Mouse (Mus musculus): Measurements from ENCODE around the gene Mucl3. TPM values are rescaled to one million over a fixed set of nuclear protein-coding genes. Genes with fewer than 3 reads are reported as not detected.

Mucl3 gene
- not detected for total RNA-seq (2021)

DNA sequence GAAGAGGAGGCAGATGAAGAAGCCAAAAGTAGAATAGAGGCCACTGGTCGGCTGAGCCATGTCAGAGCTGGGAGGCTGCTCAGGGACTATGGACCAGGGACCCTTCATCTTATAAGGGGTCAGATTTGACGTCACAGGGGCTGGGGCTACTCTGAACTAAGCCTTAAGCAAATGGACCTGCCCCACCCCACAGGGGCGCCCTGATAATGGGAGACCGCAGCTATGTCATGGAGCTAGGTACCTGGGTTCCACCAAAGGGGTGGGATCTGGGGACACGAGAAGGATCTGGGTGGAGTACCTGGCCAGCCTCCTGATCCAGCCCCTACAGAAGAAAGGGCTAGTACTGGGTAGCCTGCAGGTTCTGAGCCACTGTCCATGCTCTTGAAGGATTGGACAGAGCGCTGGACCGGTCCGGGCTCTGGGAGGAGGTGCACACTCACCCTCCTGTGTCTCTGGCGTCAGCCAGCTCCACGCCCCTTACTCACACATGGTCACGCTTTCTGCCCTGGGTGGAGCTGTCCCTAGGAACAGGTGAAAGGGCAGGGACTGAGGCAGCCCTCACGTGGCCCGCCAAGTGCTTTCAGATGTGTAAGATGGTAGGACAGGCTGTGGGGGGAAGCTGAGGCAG, at the start of gene Mucl3:
Gene Mucl3 (minus strand): TSS at position 87 of the 628 bp plus-strand sequence.
- intact Hi-C loops (cut with DNase I): no loop called here
- no peak for DNase-seq

DNA sequence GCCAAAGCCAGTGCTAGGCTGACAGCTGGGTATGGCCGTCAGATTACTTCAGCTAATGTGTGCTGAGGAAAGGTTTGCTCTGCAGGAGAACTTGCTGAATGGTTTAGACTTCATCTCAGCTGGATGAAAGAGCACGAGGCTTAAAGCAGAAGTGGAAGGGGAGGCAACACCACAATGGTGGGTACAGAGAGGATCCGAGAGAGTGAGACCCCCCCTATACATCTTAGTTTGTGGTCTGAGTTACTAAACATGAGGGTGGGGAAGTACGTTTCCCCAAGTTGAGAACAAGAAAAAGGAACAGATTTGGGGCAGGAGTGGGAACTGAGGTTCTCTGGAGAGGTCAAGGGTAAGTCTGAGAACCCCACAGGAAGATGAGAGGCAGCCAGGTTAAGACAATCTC, 48.9 kb upstream of the Mucl3 start:
- intact Hi-C loops (cut with DNase I): no loop called here

DNA sequence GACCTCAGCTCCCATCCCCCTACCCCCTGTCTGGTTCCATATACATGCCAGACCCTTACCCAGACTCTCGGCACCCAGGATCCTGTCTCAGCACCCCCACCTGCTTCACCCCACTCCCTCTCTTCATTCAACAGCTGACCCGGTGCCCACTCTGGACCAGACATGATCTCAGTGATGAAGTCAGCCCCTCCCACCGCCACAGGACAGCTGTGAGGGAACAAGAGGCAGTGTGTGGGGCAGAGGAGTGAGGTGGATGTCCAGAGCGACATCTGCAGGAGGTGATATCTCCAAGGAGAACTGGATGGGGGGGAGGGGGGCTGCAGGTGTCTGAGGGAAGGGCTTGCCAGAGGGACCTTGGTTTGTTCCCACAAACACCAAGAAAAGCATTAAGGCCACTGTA, 48.3 kb upstream of the Mucl3 start:
- intact Hi-C loops (cut with DNase I): no loop called here
- DNase-seq: no peak

More for the DNA sequence above, 48.9 kb upstream of the Mucl3 start:
- no peak for DNase-seq

DNA sequence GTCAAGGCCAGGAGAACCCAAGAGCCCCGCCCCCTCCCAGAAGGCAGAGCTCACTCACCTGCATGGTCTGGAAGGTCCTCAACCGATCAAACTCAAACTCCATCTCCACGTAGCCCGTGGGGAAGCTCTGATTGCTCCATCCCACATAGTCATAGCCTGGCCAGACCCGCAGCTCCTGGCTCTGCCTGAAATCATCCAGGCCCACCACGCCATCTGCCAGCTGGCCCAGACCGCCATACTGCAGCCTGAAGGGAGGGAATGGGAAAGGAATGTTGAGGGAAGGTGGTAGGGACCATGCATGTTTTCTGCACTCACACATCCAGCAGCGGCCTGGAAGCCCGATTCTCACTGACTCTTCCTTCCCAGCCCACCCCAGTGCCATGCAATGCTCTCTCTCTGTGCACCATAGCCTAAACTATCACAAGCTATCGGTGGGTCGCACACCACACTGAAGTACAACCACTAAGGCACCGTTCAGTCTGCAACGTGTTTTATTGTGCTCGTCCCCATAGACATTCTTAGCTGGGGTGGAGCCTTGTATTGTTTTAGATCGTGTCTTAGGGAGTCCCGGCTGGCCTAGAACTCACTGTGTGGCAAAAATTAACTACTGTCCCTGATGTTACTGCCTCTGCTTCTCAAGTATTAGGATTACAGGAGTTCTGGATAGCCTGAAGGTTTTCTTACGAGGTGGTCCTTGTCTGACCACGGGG, 46.6 kb upstream of the Mucl3 start:
- no peak for DNase-seq
- intact Hi-C loops (cut with DNase I): no loop called here

DNA sequence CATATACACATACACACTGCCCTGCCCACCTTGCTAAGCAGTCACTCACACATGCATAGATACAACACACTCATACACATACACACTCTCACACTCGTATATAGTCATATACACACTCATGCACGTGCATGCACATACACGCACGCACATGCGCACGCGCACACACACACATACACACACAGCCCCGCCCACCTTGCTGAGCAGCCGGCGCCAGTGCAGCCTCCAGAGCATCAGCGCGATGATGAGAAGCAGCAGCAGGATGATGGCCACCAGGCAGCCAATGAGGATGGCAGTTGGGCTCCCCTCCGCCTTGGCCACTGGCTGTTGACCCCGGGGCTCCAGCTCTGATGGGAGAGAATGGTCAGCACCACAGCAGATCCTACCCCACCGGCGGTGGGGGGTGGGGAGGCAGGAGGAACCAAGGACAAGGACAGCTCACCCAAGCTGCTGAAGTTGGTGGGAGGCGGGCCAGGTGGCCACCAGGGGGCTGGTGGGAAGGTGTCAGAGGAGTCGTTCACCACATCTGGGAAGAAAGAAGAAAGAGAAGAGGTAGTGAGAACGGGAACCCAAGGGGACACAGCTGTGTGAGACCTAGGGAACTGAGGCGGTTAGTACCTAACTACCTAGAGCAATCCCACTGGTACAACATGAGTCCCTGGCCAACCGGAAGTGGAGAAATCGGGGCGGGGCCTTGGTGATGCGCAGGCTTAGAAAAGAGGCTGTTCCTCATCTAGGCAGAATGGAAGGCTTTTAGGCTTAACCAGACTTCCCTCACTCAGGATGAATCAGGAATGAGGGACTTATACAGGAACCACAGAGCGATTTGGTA, 45.1 kb upstream of the Mucl3 start:
- intact Hi-C loops (cut with DNase I): no loop called here
- no peak for DNase-seq

DNA sequence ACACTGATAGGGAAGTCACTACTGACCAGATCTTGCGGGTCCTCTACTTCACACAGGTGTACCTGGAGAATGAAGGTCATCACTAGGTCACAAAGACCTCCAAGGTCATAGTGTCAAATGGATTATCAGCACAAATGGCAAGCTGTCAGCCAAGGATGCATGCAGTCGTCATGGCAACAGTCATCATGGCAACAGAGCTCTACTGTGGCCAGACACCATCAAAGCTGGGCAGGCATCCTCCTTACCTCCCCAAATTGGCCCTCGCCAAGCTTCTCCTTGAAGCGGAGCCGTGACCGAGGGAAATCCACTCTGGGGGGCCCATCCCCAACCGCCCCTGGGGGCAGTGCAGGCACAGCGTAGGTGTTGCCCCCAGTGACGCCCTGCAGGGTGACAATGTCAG, 41.6 kb upstream of the Mucl3 start:
- DNase-seq: peak; percentile 43
- intact Hi-C loops (cut with DNase I): no loop called here

DNA sequence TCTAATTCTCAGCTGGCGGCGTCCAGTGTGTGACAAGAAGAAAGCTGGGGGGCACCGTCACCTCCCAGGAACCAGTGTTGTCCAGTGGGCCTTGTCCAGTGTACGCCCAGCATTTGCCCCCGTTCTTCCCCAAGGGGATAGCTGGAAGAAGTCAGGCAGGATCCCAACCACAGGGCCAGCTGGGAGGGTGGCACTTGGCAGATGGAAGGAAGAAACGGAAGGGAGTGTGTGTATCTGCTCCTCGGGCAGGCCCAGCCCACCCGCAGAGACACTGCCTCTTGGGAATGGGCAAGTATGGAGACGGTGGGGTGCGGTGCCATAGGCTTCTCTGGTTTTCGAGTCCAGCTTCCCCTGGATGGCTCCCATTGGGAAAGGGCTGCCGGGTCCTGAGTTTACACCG, 38.5 kb upstream of the Mucl3 start:
- no peak for DNase-seq
- intact Hi-C loops (cut with DNase I): no loop called here

DNA sequence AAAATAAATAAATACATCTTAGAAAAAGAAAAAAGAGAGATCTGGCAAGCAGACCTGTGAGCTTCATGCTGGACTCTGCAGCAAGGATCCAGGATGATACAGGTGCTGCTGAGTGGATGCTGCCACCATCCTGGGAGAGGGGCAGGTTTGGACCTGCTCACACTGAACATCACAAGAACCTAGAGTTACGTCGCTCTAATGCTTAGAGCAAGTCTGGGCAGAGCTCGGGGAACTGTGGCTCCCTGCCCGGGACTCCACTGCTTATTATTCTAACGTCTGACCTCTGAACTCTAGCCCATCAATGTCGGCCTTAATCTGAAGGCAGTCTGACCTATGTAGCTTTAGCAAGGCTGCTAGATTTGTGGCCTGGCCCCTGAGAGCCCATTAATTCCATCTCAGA, 37.1 kb upstream of the Mucl3 start:
- DNase-seq: no peak
- intact Hi-C loops (cut with DNase I): no loop called here

DNA sequence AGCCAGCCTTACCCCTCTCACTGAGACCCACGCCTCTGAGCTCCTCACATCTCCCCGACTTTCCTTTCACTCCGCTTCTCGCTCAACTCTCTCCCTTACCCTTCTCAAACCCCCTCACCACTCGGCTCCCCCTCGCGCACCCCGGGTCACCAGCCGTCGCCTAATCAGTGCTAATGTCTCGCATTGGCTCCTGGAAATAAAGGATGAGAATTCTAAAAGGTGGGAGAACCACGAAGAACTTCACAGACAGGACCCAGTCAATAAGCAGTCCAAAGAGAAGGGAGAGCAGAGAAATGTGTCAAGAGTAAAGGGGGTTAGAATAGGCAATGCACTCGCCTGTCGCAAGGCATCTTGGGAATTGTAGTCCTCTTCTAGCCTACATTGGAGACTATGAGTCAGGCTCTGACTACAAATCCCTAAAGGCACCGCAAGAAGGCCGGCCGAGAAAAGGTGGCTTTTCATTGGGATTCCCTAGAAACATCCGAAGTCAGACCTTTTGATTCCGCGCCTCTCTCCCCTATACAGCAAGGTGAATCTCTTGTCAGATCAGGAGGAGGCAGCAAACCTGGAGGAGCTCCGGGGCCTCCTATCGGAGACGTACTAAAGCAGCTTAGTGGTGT, 30.0 kb upstream of the Mucl3 start, which contains the start of gene Gtf2h4:
Gene Gtf2h4 (minus strand): TSS at position 324 of the 620 bp plus-strand sequence.
- peak; percentile 88 for DNase-seq
- intact Hi-C loops (cut with DNase I): no loop called here

DNA sequence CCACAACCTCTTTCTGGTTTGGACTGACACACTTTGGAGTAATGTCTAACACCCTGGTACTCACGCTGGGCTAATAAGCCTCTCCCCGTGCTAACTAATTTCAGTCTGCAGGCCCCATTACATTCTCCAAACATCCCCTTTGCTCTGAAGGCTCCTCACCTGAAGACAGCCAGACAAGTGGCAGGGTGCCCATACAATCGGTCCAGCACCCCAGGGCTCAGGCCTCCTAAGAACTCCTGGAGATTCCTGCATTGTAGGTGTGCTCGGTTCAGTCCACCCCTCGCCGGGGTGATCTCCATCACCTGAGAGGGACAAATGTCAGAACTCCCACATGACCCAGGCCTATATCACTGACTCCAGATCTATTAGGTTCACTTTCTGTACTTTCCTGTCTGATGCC, 29.0 kb upstream of the Mucl3 start:
- no peak for DNase-seq
- intact Hi-C loops (cut with DNase I): no loop called here

DNA sequence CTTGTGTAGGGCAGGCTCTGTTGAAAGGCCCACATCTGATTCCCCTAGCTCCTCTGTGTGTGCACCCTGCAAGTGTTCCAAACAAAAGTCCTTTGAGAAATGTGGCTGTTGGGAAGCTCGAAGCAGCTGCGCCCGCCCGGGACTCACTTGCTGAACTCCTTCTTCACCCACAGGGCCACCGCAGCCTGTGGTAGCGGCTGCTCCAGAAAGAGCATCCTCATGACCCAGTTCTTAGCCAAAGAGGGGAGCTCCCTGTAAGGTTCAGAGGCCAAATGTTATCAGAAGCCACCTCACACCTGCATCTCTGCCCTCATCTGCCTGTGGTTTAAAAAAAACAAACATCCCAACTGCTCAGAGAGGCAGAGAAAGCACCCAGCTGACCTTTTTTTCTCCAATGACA, 28.4 kb upstream of the Mucl3 start:
- intact Hi-C loops (cut with DNase I): no loop called here

DNA sequence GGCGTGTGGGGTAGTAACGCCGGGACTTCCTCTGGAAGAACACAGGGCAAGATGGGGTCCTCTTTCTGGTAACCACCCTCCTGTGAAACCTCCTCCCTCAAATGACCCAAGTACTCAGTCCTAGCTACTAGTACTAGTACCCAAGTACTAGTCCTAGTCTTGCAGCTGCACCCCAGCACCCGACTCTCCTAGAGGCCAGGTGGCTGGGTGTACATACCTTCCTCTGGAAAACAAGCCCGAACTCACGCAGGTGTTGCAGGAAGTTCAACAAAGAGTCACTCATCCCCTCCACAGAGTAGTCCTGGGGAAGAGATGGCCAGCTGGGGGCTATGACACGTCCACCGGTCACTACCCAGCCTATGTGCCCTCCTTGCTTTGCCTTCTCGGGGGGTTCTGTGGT, 26.2 kb upstream of the Mucl3 start:
- intact Hi-C loops (cut with DNase I): no loop called here
- DNase-seq: no peak

More for the DNA sequence above, 28.4 kb upstream of the Mucl3 start:
- no peak for DNase-seq

DNA sequence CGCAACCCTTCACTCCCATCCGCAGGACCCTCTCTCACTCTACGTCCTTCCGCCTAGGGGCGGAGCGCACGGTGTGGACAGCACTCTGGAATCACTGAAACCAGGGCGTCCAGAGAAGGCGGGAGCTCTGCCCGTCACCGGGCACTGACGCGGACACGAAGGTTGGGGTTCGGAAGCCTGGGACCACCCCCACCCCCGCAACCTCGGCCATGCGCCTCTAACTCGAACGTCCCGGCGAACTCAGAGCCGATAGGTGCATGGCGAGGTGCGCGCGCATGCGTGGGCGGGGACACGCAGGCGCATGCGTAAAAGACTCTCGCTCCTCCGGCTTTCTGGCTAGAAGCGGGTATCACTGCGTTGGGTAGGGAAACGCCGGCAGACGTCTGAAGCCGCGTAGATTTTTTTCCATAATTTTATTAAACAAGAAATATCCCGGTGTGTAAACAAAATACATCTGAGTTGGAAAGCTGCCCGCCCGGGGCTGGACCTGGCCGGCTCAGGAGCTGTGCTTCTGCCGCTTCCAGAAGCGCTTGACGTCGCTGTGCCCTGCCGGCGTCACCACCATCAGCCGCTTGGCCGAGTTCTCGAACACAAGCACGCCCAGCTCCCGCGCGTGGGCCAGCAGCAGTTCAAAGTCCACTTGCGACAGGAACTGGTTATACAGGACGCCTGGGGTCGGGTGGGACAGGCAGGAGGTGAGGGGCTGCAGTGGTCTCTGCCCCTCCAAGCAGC, 24.0 kb upstream of the Mucl3 start, which contains the start of gene Vars2:
Gene Vars2 (minus strand): TSS at position 259 of the 732 bp plus-strand sequence.
- intact Hi-C loops (cut with DNase I): no loop called here
- peak; percentile 98 for DNase-seq

DNA sequence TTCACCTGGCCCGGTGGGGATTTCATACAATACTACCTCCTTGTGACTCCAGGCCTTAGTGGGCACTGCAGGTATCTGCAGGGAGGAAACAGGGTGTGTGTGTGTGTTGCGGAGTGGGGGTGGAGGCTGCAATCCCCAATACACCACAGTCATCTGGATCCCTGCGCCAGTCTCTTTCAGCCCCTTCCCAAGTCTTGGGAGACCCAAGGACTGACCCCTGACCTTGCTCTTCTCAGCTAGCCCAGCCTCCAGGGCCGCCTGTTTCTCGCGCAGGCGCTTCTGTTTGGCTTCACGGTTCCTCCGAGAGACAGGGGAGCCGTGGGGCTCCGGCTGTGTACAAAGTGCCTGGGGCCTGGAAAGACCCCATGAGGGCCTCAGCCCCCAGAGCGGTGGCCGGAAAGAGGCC, 23.4 kb upstream of the Mucl3 start:
- intact Hi-C loops (cut with DNase I): no loop called here
- DNase-seq: peak; percentile 38

DNA sequence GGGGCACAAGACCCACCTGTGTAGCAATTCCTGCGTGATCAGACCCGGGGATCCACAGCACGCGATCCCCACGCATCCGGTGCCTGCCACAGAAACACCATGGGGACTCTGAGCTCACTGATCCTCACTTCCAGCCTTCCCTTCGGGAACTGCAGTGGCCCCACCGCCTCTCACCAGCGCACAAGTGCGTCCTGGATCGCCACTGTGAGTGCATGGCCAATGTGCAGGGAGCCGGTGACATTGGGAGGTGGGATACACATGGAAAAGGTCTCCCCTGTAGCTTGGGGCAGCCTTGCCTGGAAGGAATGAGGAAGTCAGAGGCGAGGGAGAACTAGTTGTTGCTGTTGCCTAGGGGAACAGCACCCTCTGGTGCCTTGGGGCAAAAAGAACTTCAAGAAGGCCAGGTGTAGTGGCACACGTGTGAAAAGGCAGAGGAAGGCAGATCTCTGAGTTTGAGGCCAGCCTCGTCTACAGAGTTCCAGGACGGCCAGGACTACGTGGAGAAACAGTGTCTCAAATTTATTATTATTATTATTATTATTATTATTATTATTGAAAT, 22.5 kb upstream of the Mucl3 start:
- intact Hi-C loops (cut with DNase I): no loop called here

DNA sequence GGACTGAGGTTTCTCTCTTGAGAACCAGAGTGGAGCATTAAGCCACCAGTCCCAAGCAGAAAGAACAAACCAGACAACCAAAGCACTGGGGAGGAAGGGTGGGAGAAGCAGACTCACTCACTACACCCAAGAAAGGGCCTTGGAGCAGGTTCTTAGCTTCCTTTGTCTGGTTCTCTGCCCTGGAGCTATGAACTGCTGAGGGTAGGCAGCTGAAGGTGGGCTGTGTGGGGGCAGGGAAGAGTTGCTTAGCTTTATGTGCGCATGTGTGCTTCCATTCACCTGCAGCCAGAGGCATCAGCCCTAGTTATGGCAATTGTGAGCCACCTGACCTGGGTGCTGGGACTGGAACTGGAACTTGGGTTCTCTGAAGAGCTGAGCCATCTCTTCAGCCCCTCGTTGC, 9.6 kb upstream of the Mucl3 start:
- intact Hi-C loops (cut with DNase I): no loop called here
- no peak for DNase-seq

More for the DNA sequence above, 22.5 kb upstream of the Mucl3 start:
- DNase-seq: no peak

DNA sequence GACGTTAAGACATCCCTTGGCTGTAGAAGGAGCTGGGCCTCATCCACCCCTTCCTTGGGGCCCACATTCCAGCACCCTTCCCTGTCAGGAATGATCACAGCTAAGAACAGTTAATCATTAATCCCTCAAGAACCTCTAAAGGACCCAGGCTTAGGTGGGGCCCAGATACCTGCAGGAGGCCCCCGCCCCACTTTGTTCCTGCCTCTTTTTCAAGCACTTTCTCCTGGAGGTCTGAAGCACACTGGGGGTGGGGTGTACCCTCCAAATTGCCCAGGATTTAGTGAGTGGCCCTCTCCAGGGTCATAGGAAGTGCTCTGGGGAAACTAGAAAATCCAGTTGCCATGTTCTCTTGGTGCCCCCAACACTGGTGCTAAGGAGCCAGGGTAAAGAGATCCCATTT, 5.9 kb upstream of the Mucl3 start:
- DNase-seq: no peak
- intact Hi-C loops (cut with DNase I): no loop called here

DNA sequence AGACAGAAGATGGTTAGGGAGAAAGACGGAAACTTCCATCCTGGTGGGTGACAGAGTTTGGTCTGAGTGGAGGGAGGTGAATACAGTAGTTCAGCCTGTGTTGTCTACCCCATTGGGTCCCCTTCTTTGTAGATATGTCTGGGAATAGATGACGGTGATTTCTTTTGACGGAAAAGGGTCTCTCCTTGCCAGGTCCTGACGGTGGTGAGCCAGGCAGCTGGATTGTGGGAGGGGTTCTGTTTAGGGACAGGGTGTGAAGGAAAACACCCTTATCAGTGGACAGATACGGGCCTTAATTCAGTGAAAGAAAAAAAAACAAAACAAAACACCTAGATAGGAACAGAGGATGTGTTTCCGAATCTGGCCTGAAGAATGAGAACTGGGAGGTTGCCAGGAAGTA, 4.1 kb downstream of the Mucl3 start:
- intact Hi-C loops (cut with DNase I): loop anchor here (5.0 kb wide), 1 partner anchor 88 kb away; no protein-coding TSS in a partner anchor

DNA sequence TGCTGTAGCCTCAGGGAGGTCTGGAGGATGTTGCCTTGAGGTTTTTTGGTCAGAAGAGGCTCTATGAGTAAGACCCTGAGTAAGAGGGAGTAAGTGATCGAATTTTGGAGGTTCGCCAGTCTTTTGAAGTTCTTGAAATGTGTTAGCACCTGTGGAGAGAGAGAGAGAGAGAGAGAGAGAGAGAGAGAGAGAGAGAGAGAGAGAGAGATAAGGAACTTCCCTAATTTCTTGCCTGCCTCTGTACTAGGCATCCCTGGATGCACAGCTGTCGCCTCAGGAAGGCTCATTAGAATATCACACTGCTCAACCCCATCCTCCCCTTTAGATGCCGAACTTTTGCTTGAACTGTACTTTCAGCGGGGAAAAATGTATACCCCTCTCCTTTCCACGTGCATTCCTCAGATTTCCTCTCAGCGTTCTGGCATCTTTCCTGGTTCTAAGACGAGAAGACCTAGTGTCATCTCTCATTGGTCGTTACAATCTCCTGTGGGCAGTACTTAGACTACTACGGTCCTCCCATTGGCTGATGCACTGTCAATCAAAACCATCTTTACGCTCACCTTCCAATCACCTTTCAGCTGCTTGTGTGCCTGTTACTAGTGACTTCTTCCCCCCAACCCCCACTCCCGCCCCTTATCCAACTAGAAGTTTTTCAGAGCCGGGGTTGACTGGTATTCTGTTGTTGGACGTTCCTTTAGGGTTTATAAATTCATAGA, 4.9 kb downstream of the Mucl3 start:
- intact Hi-C loops (cut with DNase I): loop anchor here (5.0 kb wide), 1 partner anchor 89 kb away; no protein-coding TSS in a partner anchor
- DNase-seq: peak; percentile 55

More for the DNA sequence above, 4.1 kb downstream of the Mucl3 start:
- DNase-seq: no peak

All from left cerebral cortex, postnatal 4 days (tissue).